Mouse (Mus musculus) hindbrain, embryonic 13.5 days (tissue): ENCODE measurements around the gene Mtpn. TPM values are rescaled to one million over a fixed set of nuclear protein-coding genes. Genes with fewer than 3 reads are reported as not detected.

Experiments used
- ATAC-seq: fragments of 200-750 bp; cut with Nextera tagmentation; 2 replicates; pipeline ENCODE4 v1.8.0; 2017; ENCODE audit warnings: moderate TSS enrichment; ENCODE audit not compliant: low FRiP score
- H3K27ac ChIP-seq: fragments of 300-500 bp; sonication (generic); 2 replicates; pipeline ENCODE4 v1.5.1; 2015; ENCODE audit warnings: inconsistent platforms, mild to moderate bottlenecking, moderate library complexity
- H3K27me3 ChIP-seq: fragments of 300-500 bp; sonication (generic); 2 replicates; pipeline ENCODE4 v1.6.1; 2015; ENCODE audit warnings: mild to moderate bottlenecking, inconsistent platforms
- H3K36me3 ChIP-seq: fragments of 300-500 bp; sonication (generic); 2 replicates; pipeline ENCODE4 v1.6.1; 2015; ENCODE audit warnings: mild to moderate bottlenecking, inconsistent platforms
- H3K4me1 ChIP-seq: fragments of 300-500 bp; sonication (generic); replicated peaks from 2 replicates; pipeline ENCODE4 v1.6.1; 2015; ENCODE audit warnings: inconsistent platforms
- H3K4me2 ChIP-seq: fragments of 300-500 bp; sonication (generic); 2 replicates; pipeline ENCODE4 v1.6.1; 2015; ENCODE audit warnings: inconsistent platforms, mild to moderate bottlenecking, moderate library complexity
- H3K4me3 ChIP-seq: fragments of 300-500 bp; sonication (generic); 2 replicates; pipeline ENCODE4 v1.5.1; 2015; ENCODE audit warnings: mild to moderate bottlenecking, inconsistent platforms
- H3K9ac ChIP-seq: fragments of 300-500 bp; sonication (generic); 2 replicates; pipeline ENCODE4 v1.6.1; 2015; ENCODE audit warnings: mild to moderate bottlenecking, inconsistent platforms
- H3K9me3 ChIP-seq: fragments of 300-500 bp; sonication (generic); 2 replicates; pipeline ENCODE4 v1.6.1; 2016; ENCODE audit warnings: inconsistent platforms
- WGBS: fragments of 180-500 bp; shearing (Covaris S2); methylation state at CpG from one replicate; pipeline ENCODE4 v1.1.7; 2015; 5-methylcytosine and 5-hydroxymethylcytosine counted together
- microRNA-seq: library from miRNA; unstranded; fragments of <30 nt; microRNA quantifications from one replicate; pipeline ENCODE4, GENCODE M21; 2016
- polyA plus RNA-seq: library from polyadenylated mRNA; unstranded; fragments of >200 nt; fragmentation: Nextera tagmentation; extraction: Ambion mirVana; gene quantifications from 2 replicates; pipeline ENCODE4 v1.2.1, GENCODE M21; 2015

Gene Mtpn
- polyA plus RNA-seq, 1 experiment from 2014 or later = 188 TPM

DNA sequence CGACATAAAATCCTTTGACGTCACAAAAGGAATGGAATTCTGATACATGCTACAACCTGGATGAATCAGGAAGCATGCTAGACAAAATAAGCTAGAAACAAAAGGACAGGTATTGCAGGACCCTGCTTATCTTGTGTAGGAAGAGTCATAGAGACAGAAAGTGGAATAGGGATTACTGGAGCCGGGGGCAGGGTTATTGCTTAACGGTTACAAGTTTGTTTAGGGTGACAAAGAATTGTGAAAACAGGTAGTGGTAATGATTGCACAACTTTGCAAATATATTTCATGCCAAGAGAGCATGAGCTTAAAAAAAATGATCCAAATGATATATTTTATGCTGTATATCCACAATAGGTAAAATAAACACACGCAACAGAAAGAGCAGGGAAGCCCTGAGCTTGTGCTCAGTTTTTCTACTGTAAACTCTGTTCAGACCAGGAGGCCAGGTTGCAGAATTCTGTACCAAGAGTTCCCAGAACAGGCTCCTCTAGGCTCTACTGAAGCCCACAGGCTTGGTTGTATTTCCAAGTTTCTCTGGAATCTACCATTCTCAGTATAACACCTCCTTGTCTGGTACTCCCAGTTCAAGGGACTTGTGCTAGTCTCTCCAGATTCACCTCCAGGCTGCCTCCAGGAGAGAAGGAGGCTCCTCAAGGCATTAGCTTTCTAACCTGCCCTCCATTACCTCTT is 39.6 kb downstream of the Mtpn start:
- ATAC-seq = no peak
- Histone ChIP-seq H3K4me1 (no peaks in the 10 kb centered on the region), H3K36me3 (no peaks in the 10 kb centered on the region), H3K9me3 (no peaks in the 10 kb centered on the region), H3K9ac (no peak overlapping the region), H3K4me2 (no peak overlapping the region), H3K4me3 (no peak overlapping the region), H3K27ac (no peak overlapping the region), H3K27me3 (no peaks in the 10 kb centered on the region)
- 94% methylated on average over 5 of the region's 5 CpGs for WGBS

DNA sequence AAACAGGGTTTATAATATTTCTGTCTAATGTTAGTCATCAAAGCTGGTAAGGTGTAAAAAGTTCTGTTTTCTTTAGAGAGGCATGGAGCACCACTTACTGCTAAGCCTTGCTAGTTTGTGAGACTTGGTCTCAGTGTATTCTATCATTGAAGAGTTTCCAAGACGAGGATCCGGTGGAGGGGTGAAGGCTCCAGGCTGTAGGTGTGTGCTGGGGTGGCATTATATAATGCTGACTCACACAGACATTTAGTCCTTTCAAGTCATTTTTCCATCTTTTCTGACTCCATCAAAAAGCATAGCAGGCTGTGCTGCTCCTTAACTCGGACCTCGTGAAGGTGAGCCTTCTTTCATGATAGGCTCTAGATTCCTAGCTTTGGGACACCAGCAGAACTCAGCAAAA is 42.3 kb downstream of the Mtpn start:
- Histone ChIP-seq H3K36me3 (no peaks in the 10 kb centered on the region), H3K27ac (no peak overlapping the region), H3K4me2 (no peak overlapping the region), H3K4me3 (no peak overlapping the region), H3K9ac (no peak overlapping the region), H3K9me3 (no peaks in the 10 kb centered on the region), H3K27me3 (no peaks in the 10 kb centered on the region), H3K4me1 (no peaks in the 10 kb centered on the region)
- 96% methylated on average over 4 of the region's 4 CpGs for WGBS
- no peak for ATAC-seq

DNA sequence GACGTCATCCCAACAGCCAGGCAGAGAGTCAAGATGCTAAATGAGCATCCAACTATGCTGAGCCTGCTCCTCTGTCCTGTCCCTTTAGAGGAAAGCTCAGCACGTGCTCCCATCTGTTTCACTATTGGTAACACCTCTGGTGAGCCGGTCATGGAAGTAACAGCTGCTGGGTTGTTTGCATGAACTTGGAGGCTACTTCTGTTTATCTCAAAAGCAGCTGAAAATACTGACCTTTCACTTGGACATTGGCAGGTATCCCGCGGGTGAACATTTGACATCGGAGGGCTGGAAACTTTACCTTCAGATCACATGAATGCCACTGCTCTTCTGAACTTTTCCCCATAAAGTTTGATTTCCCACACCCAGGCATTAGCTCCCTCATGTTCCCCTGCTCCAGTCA is 45.8 kb downstream of the Mtpn start:
- H3K4me3 ChIP-seq = no peak overlapping the region
- no peaks in the 10 kb centered on the region for H3K9me3 ChIP-seq
- H3K9ac ChIP-seq = no peak overlapping the region
- no peak overlapping the region for H3K27ac ChIP-seq
- no peaks in the 10 kb centered on the region for H3K36me3 ChIP-seq
- ATAC-seq = no peak
- H3K4me2 ChIP-seq = no peak overlapping the region
- H3K4me1 ChIP-seq = no peaks in the 10 kb centered on the region
- H3K27me3 ChIP-seq = no peaks in the 10 kb centered on the region
- WGBS = 85% methylated on average over 6 of the region's 6 CpGs

DNA sequence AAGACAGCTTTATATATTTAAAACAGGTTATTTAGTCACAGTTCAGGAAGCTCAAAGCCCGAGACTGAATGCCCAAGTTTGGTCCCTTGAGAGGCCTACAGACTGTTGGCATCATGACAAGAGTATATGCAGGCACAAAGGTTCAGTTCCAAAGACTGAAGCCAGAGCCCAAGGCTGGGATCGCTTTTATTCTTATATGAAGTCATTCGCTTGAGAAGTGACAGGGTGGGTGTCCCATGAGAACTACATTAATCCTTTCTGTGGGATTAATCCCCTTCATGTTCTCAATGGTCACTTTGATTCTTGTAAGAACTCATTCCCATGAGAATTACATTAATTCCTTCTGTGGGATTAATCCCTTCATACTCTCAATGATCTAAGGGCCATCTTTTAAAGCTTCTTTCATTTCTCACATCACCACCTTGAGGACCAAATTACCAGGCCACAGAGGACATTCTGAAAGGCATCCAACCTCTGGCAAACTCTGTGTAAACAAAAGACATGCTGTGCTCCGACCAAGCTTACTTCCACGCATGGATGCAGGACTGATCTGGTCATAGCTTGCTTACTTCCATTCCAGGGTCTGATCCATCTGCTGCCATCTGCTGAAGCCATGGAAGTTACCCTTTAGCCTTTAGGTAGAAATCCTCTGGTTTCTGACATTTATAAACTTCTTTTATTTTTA is 59.9 kb downstream of the Mtpn start:
- H3K4me2 ChIP-seq = no peak overlapping the region

DNA sequence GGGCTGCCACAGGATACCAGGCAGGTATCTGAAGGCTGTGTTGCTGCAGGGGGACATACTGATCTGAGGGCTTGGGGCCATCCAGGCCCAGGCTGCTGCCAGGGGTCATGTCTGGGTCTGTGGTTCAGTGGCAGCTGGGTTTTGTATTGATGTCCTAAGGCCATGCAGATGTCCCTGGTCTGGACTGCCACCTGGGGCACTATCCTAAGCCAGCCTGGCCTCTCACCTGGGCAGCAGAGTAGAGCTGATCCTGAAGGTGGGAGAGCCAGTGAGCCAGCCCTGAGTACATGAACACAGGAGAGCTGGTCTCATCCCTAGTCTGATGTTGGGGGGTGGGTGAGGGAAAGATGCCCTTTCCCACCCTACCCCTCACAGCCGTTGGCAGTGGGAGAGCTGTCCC is 62.9 kb downstream of the Mtpn start:
- no peaks in the 10 kb centered on the region for H3K36me3 ChIP-seq
- no peak overlapping the region for H3K4me2 ChIP-seq

More for the DNA sequence above, 59.9 kb downstream of the Mtpn start:
- no peak for ATAC-seq
- Histone ChIP-seq H3K9me3 (no peaks in the 10 kb centered on the region), H3K36me3 (no peaks in the 10 kb centered on the region), H3K27me3 (no peaks in the 10 kb centered on the region), H3K4me1 (no peaks in the 10 kb centered on the region), H3K9ac (no peak overlapping the region), H3K4me3 (no peak overlapping the region), H3K27ac (no peak overlapping the region)
- WGBS = 70% methylated on average over 5 of the region's 5 CpGs

DNA sequence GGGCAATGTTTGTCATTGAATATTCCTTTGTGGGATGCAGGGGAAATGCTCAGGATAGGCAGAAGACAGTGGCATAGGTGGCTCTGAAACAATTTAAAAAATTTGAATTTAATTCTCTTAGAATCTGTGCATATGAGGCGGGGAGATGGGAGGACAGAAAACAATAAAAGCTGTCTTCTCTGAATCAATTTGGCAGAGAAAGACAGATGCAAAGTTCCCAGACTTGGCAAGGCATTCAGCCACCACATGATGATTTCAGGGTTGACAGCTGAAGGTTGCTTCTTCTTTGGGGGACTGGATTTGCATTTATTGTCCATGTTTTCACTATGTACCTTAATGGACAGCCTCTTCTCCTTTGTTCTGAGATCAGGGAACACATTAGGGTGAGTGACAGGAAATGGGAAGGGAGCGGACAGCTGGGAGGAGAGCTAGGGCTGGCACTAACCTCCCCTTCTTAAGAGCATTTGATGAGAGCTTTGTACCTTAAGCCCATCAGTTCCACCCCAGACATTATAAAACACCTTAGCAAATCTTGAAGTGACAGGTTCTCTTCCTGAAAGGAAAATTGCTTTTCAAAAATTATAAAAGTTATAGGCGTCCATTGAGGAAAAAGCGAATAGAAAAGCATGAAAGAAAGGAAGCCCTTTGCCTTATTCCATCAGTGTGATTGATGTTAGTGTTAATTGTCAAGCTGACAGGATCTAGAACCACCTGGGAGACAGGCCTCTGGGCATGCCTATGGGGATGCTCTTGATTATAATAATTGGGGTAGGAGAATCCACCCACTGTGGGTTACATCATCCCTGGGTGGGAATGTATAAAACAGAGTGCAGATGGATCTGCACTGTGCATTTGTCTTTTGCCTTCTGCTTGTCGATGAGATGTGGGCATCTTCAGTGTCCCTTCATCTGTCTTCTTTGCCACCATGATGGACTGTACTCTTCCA is 76.0 kb downstream of the Mtpn start:
- Histone ChIP-seq H3K9ac (no peak overlapping the region), H3K27ac (no peak overlapping the region), H3K4me1 (no peaks in the 10 kb centered on the region; the same call in 1 of the 2 replicates), H3K27me3 (no peaks in the 10 kb centered on the region), H3K36me3 (no peaks in the 10 kb centered on the region), H3K9me3 (peaks cover 4% of the 10 kb centered on the region), H3K4me2 (no peak overlapping the region), H3K4me3 (no peak overlapping the region)
- 69% methylated on average over 5 of the region's 5 CpGs for WGBS
- ATAC-seq = no peak

More for the DNA sequence above, 62.9 kb downstream of the Mtpn start:
- 94% methylated on average over 1 of the region's 1 CpGs for WGBS
- Histone ChIP-seq H3K27ac (no peak overlapping the region), H3K4me3 (no peak overlapping the region), H3K9me3 (no peaks in the 10 kb centered on the region), H3K27me3 (no peaks in the 10 kb centered on the region), H3K9ac (no peak overlapping the region), H3K4me1 (no peaks in the 10 kb centered on the region)
- no peak for ATAC-seq

DNA sequence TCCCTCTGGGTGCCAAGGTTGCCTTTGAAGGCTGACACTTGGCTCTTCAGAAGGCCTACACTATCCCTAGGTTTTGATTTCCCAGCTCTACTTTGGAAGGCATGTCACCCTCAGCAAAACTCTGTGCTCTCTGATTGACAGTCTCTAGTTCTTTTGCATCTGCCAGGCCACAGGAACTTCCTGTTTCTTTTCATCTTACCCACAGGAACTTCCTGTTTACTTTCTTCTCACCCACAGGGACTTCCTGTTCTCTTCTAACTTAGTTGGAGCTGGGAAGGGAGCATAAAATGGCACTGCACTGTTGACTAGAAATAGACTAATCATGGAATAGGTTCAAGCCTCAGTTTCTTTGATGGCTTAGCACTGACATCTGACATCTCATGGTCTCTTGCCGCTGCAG is 77.2 kb downstream of the Mtpn start:
- Histone ChIP-seq H3K9me3 (peaks cover 4% of the 10 kb centered on the region), H3K27ac (no peak overlapping the region), H3K4me3 (no peak overlapping the region), H3K4me2 (no peak overlapping the region), H3K27me3 (no peaks in the 10 kb centered on the region), H3K4me1 (no peaks in the 10 kb centered on the region; the same call in 1 of the 2 replicates), H3K9ac (no peak overlapping the region), H3K36me3 (no peaks in the 10 kb centered on the region)
- 92% methylated on average over 1 of the region's 1 CpGs for WGBS
- no peak for ATAC-seq

Small RNA genes lying within 50 kb of the gene (microRNA-seq; reads per million reads assigned to microRNA genes)
- gene Gm23053 = not detected

Other genes starting within 250 kb of the Mtpn start
- gene Slc13a4, start 231.8 kb downstream of the Mtpn start, polyA plus RNA-seq = 2.9 and 3.9 TPM in 2 replicates
- 0.27 and 0.71 TPM in 2 replicates for gene Fam180a, start 213.7 kb downstream of the Mtpn start, polyA plus RNA-seq